Mouse (Mus musculus) Patski (cell line): ENCODE results near the gene Zbtb5. TPM values are rescaled to one million over a fixed set of nuclear protein-coding genes. Genes with fewer than 3 reads are reported as not detected.
"Not testable (repeated sequence)": the region's sequence is repeated elsewhere in the genome, so short reads cannot be mapped to it uniquely, and the experiment has no call there.

Source experiments
- ATAC-seq: fragments of 100-300 bp; one replicate; pipeline ENCODE4 v1.8.0; 2021
- CTCF ChIA-PET: fragments of 350-600 bp; sonication (Branson Sonifier 250); formaldehyde crosslinking; loops from one replicate; lab custom pipeline; 2022; ENCODE audit warnings: inconsistent platforms; lab: Charles Lee
- POLR2A ChIA-PET: fragments of 350-600 bp; sonication (Branson Sonifier 250); formaldehyde crosslinking; loops from one replicate; lab custom pipeline; 2022; ENCODE audit warnings: antibody characterized with exemption, inconsistent platforms; lab: Charles Lee
- DNase-seq: peaks from one replicate; pipeline ENCODE4 v3.0.0-alpha.2; 2011; ENCODE audit warnings: low read depth, low spot score
- H3K27me3 ChIP-seq: fragments of 371-371 bp; one replicate; pipeline ENCODE4 v1.5.1; 2021
- CTCF ChIP-seq: fragments of 100-300 bp; IDR thresholded peaks from one replicate; pipeline ENCODE4 v1.5.1; 2021
- in situ Hi-C: fragments of 300-500 bp; cut with MboI; formaldehyde crosslinking; loops from 3 replicates; pipeline ENCODE4 v1.11.1; 2018; ENCODE audit warnings: low pct_unique_long_range_greater_than_20kb, mixed read lengths
- polyA plus RNA-seq: library from polyadenylated mRNA; unstranded; gene quantifications from one replicate; pipeline ENCODE4 v1.2.3, GENCODE M21; 2021

The Zbtb5 gene
- 5.6 TPM for polyA plus RNA-seq

GRCm38 (mm10) chr4:45012105-45012975, at the start of gene Zbtb5:
Zbtb5 (minus strand) TSS chr4:45012412.
- TF ChIP-seq CTCF = no peak
- no peaks in the 10 kb centered on the region for H3K27me3 ChIP-seq
- DNase-seq (peak; percentile 100), ATAC-seq (peak; percentile 95)
- POLR2A ChIA-PET = interaction anchor here (1.0 kb wide), 1 partner anchor 22 kb away, joined by 3 read pairs; no protein-coding TSS in a partner anchor
- in situ Hi-C loops = loop anchor here (5.0 to 10.0 kb wide), 2 partner anchors 40 to 522 kb away; partner anchors contain the start of gene Shb
- CTCF ChIA-PET = interaction anchor here (1.6 to 2.9 kb wide), 2 partner anchors 25 to 39 kb away, joined by 3 to 9 read pairs; no protein-coding TSS in a partner anchor

- DNase-seq = no peak
- CTCF ChIA-PET = interaction anchor here (1.6 kb wide), 1 partner anchor 12 kb away, joined by 5 read pairs; no protein-coding TSS in a partner anchor
Measured at GRCm38 (mm10) chr4:45055451-45055850, 43.2 kb upstream of the Zbtb5 start.

GRCm38 (mm10) chr4:45054862-45055261, 42.6 kb upstream of the Zbtb5 start:
- DNase-seq = no peak
- no peak for ATAC-seq
- CTCF ChIA-PET = interaction anchor here (1.6 kb wide), 1 partner anchor 12 kb away, joined by 5 read pairs; no protein-coding TSS in a partner anchor
- TF ChIP-seq CTCF = no peak
- H3K27me3 ChIP-seq = no peaks in the 10 kb centered on the region
- POLR2A ChIA-PET = no interaction called here
- in situ Hi-C loops = no loop called here

More at GRCm38 (mm10) chr4:45055451-45055850, 43.2 kb upstream of the Zbtb5 start:
- in situ Hi-C loops = no loop called here
- no peak for ATAC-seq
- TF ChIP-seq CTCF = no peak
- POLR2A ChIA-PET = no interaction called here
- no peaks in the 10 kb centered on the region for H3K27me3 ChIP-seq

GRCm38 (mm10) chr4:45047956-45048355, 35.7 kb upstream of the Zbtb5 start:
- H3K27me3 ChIP-seq = no peaks in the 10 kb centered on the region
- ATAC-seq (no peak), DNase-seq (no peak)
- CTCF ChIA-PET = interaction anchor here (1.3 kb wide), 1 partner anchor 11 kb away, joined by 3 read pairs; no protein-coding TSS in a partner anchor
- in situ Hi-C loops = no loop called here
- TF ChIP-seq CTCF = no peak
- POLR2A ChIA-PET = no interaction called here

GRCm38 (mm10) chr4:45047286-45047887, 35.2 kb upstream of the Zbtb5 start:
- ATAC-seq (no peak), DNase-seq (no peak)
- H3K27me3 ChIP-seq = no peaks in the 10 kb centered on the region
- in situ Hi-C loops = no loop called here
- POLR2A ChIA-PET = no interaction called here
- no peak for TF ChIP-seq CTCF
- CTCF ChIA-PET = interaction anchor here (1.3 kb wide), 1 partner anchor 12 kb away, joined by 3 read pairs; no protein-coding TSS in a partner anchor

GRCm38 (mm10) chr4:45046679-45047078, 34.5 kb upstream of the Zbtb5 start:
- ATAC-seq (no peak), DNase-seq (no peak)
- ChIA-PET CTCF (interaction anchor here (1.3 kb wide), 1 partner anchor 13 kb away, joined by 3 read pairs; no protein-coding TSS in a partner anchor), POLR2A (no interaction called here)
- no peaks in the 10 kb centered on the region for H3K27me3 ChIP-seq
- TF ChIP-seq CTCF = no peak
- in situ Hi-C loops = no loop called here

GRCm38 (mm10) chr4:45040795-45041194, 28.6 kb upstream of the Zbtb5 start:
- ATAC-seq (no peak), DNase-seq (no peak)
- in situ Hi-C loops = no loop called here
- POLR2A ChIA-PET = no interaction called here
- CTCF ChIA-PET = no interaction called here
- H3K27me3 ChIP-seq = no peaks in the 10 kb centered on the region
- no peak for TF ChIP-seq CTCF

- CTCF ChIA-PET, DNase-seq: not testable (repeated sequence)
Measured at GRCm38 (mm10) chr4:45039546-45039945, 27.3 kb upstream of the Zbtb5 start.

GRCm38 (mm10) chr4:45038879-45039278, 26.7 kb upstream of the Zbtb5 start:
- CTCF ChIA-PET, H3K27me3 ChIP-seq, POLR2A ChIA-PET, ATAC-seq, in situ Hi-C loops, DNase-seq: not testable (repeated sequence)

More at GRCm38 (mm10) chr4:45039546-45039945, 27.3 kb upstream of the Zbtb5 start:
- POLR2A ChIA-PET, ATAC-seq, H3K27me3 ChIP-seq, in situ Hi-C loops: not testable (repeated sequence)
